Mouse (Mus musculus) forebrain, embryonic 13.5 days (tissue): ENCODE data around the gene Rffl. TPM values are rescaled to one million over a fixed set of nuclear protein-coding genes. Genes with fewer than 3 reads are reported as not detected.
A peak's percentile ranks its signal among the peaks of the same experiment; 100 is the strongest.

Experiments
- ATAC-seq: fragments of 200-750 bp; cut with Nextera tagmentation; 2 replicates; pipeline ENCODE4 v1.8.0; 2017
- H3K27ac ChIP-seq: fragments of 300-500 bp; sonication (generic); 2 replicates; pipeline ENCODE4 v1.5.1; 2015; ENCODE audit warnings: inconsistent platforms, mild to moderate bottlenecking, moderate library complexity
- H3K27me3 ChIP-seq: fragments of 300-500 bp; sonication (generic); 2 replicates; pipeline ENCODE4 v1.6.1; 2015; ENCODE audit warnings: mild to moderate bottlenecking, inconsistent platforms
- H3K36me3 ChIP-seq: fragments of 300-500 bp; sonication (generic); 2 replicates; pipeline ENCODE4 v1.6.1; 2015; ENCODE audit warnings: mild to moderate bottlenecking, inconsistent platforms; ENCODE audit not compliant: poor library complexity, severe bottlenecking
- H3K4me1 ChIP-seq: fragments of 300-500 bp; sonication (generic); 2 replicates; pipeline ENCODE4 v1.6.1; 2015; ENCODE audit warnings: inconsistent platforms
- H3K4me2 ChIP-seq: fragments of 300-500 bp; sonication (generic); 2 replicates; pipeline ENCODE4 v1.6.1; 2015; ENCODE audit warnings: inconsistent platforms, mild to moderate bottlenecking, moderate library complexity
- H3K4me3 ChIP-seq: fragments of 300-500 bp; sonication (generic); 2 replicates; pipeline ENCODE4 v1.5.1; 2015; ENCODE audit warnings: mild to moderate bottlenecking, inconsistent platforms
- H3K9ac ChIP-seq: fragments of 300-500 bp; sonication (generic); 2 replicates; pipeline ENCODE4 v1.6.1; 2015; ENCODE audit warnings: mild to moderate bottlenecking, inconsistent platforms
- H3K9me3 ChIP-seq: fragments of 300-500 bp; sonication (generic); replicated peaks from 2 replicates; pipeline ENCODE4 v1.6.1; 2016; ENCODE audit warnings: inconsistent platforms
- WGBS: fragments of 180-500 bp; shearing (Covaris S2); methylation state at CpG from one replicate; pipeline ENCODE4 v1.1.7; 2015; 5-methylcytosine and 5-hydroxymethylcytosine counted together
- polyA plus RNA-seq: library from polyadenylated mRNA; unstranded; fragments of >200 nt; fragmentation: Nextera tagmentation; extraction: Ambion mirVana; gene quantifications from 2 replicates; pipeline ENCODE4 v1.2.1, GENCODE M21; 2015

Gene Rffl
- polyA plus RNA-seq, result 14.4 and 15.1 TPM in 2 replicates

- peak; percentile 97 for ATAC-seq
- Histone ChIP-seq H3K4me1 (peaks cover 31% of the 10 kb centered on the region; the same call in 1 of the 2 replicates), H3K27ac (peak within 1 kb of the TSS; percentile 35; the same call in 1 of the 2 replicates), H3K9ac (peak within 1 kb of the TSS; percentile 84), H3K36me3 (no peaks in the 10 kb centered on the region), H3K4me3 (peak within 1 kb of the TSS; percentile 83), H3K9me3 (no peaks in the 10 kb centered on the region), H3K4me2 (peak within 1 kb of the TSS; percentile 84), H3K27me3 (no peaks in the 10 kb centered on the region)
- WGBS, result 1% methylated on average over 38 of the region's 43 CpGs
Observed at GRCm38 (mm10) chr11:82871031-82871446, at the start of gene Rffl. Gene Rffl (minus strand): TSS chr11:82871210.

GRCm38 (mm10) chr11:82920768-82921167, 49.8 kb upstream of the Rffl start:
- ATAC-seq, result no peak
- Histone ChIP-seq H3K9ac (no peak overlapping the region), H3K27me3 (peaks cover 17% of the 10 kb centered on the region), H3K4me1 (no peaks in the 10 kb centered on the region), H3K36me3 (no peaks in the 10 kb centered on the region), H3K9me3 (no peaks in the 10 kb centered on the region), H3K4me3 (no peak overlapping the region), H3K27ac (no peak overlapping the region), H3K4me2 (no peak overlapping the region)
- 73% methylated on average over 10 of the region's 10 CpGs for WGBS

GRCm38 (mm10) chr11:82914711-82915352, 43.8 kb upstream of the Rffl start:
- H3K9ac ChIP-seq, result no peak overlapping the region; the same call in 1 of the 2 replicates
- peaks cover 26% of the 10 kb centered on the region for H3K27me3 ChIP-seq
- H3K36me3 ChIP-seq, result no peaks in the 10 kb centered on the region
- 0 out of 2 replicates have a peak overlapping the region, but pooled peaks have one; percentile 18 for H3K4me3 ChIP-seq
- no peaks in the 10 kb centered on the region for H3K9me3 ChIP-seq
- WGBS, result 7% methylated on average over 16 of the region's 16 CpGs
- ATAC-seq, result peak; percentile 53
- 0 out of 2 replicates have a peak, but pooled peaks cover 3% of the 10 kb centered on the region for H3K4me1 ChIP-seq
- peak overlapping the region; percentile 54 for H3K4me2 ChIP-seq
- H3K27ac ChIP-seq, result no peak overlapping the region

GRCm38 (mm10) chr11:82910679-82911389, 39.8 kb upstream of the Rffl start:
- Histone ChIP-seq H3K4me2 (no peak overlapping the region), H3K4me3 (no peak overlapping the region), H3K9me3 (no peaks in the 10 kb centered on the region), H3K27ac (no peak overlapping the region), H3K27me3 (peaks cover 23% of the 10 kb centered on the region), H3K4me1 (peaks cover 13% of the 10 kb centered on the region), H3K9ac (no peak overlapping the region), H3K36me3 (peaks cover 7% of the 10 kb centered on the region; the same call in 1 of the 2 replicates)
- ATAC-seq, result no peak
- WGBS, result 90% methylated on average over 11 of the region's 11 CpGs

- peaks cover 13% of the 10 kb centered on the region for H3K36me3 ChIP-seq
- no peak within 1 kb of the TSS for H3K9ac ChIP-seq
- H3K27me3 ChIP-seq, result peaks cover 23% of the 10 kb centered on the region
- no peak within 1 kb of the TSS for H3K4me2 ChIP-seq
- no peak within 1 kb of the TSS for H3K27ac ChIP-seq
- no peaks in the 10 kb centered on the region for H3K9me3 ChIP-seq
- H3K4me3 ChIP-seq, result no peak within 1 kb of the TSS
- WGBS, result 91% methylated on average over 4 of the region's 4 CpGs
- no peak for ATAC-seq
- H3K4me1 ChIP-seq, result peaks cover 13% of the 10 kb centered on the region
Observed at GRCm38 (mm10) chr11:82910250-82910649, 39.2 kb upstream of the Rffl start, which contains the start of gene Unc45b. Gene Unc45b (plus strand): TSS chr11:82910550.

- H3K9ac ChIP-seq, result peak overlapping the region; percentile 85
- peak; percentile 10; the same call in 1 of the 2 replicates for ATAC-seq
- WGBS, result 48% methylated on average over 10 of the region's 10 CpGs
Observed at GRCm38 (mm10) chr11:82908608-82908989, 37.6 kb upstream of the Rffl start.

GRCm38 (mm10) chr11:82907651-82908607, 36.9 kb upstream of the Rffl start, which contains the start of gene Nle1:
Gene Nle1 (minus strand): TSS chr11:82908411.
- Histone ChIP-seq H3K4me3 (peak within 1 kb of the TSS; percentile 85), H3K27ac (no peak within 1 kb of the TSS)

More at GRCm38 (mm10) chr11:82908608-82908989, 37.6 kb upstream of the Rffl start:
- Histone ChIP-seq H3K4me2 (peak overlapping the region; percentile 85), H3K4me3 (peak overlapping the region; percentile 85), H3K4me1 (peaks cover 9% of the 10 kb centered on the region), H3K36me3 (peaks cover 29% of the 10 kb centered on the region), H3K27ac (no peak overlapping the region), H3K27me3 (peaks cover 14% of the 10 kb centered on the region), H3K9me3 (no peaks in the 10 kb centered on the region)

GRCm38 (mm10) chr11:82905816-82906215, 34.8 kb upstream of the Rffl start:
- Histone ChIP-seq H3K4me1 (peaks cover 9% of the 10 kb centered on the region), H3K36me3 (peaks cover 57% of the 10 kb centered on the region), H3K4me3 (no peak overlapping the region), H3K27ac (no peak overlapping the region), H3K9ac (no peak overlapping the region), H3K27me3 (no peaks in the 10 kb centered on the region), H3K9me3 (no peaks in the 10 kb centered on the region), H3K4me2 (no peak overlapping the region)
- no peak for ATAC-seq
- 86% methylated on average over 5 of the region's 5 CpGs for WGBS

More at GRCm38 (mm10) chr11:82907651-82908607, 36.9 kb upstream of the Rffl start, which contains the start of gene Nle1:
- peak; percentile 94 for ATAC-seq
- Histone ChIP-seq H3K4me2 (peak within 1 kb of the TSS; percentile 85), H3K9ac (peak within 1 kb of the TSS; percentile 85), H3K27me3 (peaks cover 8% of the 10 kb centered on the region; the same call in 1 of the 2 replicates), H3K9me3 (no peaks in the 10 kb centered on the region), H3K36me3 (peaks cover 36% of the 10 kb centered on the region), H3K4me1 (peaks cover 9% of the 10 kb centered on the region)
- 1% methylated on average over 72 of the region's 73 CpGs for WGBS

GRCm38 (mm10) chr11:82904952-82905351, 33.9 kb upstream of the Rffl start:
- ATAC-seq, result no peak
- Histone ChIP-seq H3K4me1 (peaks cover 9% of the 10 kb centered on the region), H3K27me3 (no peaks in the 10 kb centered on the region), H3K4me3 (no peak overlapping the region), H3K9ac (no peak overlapping the region), H3K9me3 (no peaks in the 10 kb centered on the region), H3K36me3 (peaks cover 66% of the 10 kb centered on the region), H3K4me2 (no peak overlapping the region), H3K27ac (no peak overlapping the region)
- 65% methylated on average over 8 of the region's 8 CpGs for WGBS

- H3K9ac ChIP-seq, result no peak overlapping the region
- H3K27ac ChIP-seq, result no peak overlapping the region
- no peaks in the 10 kb centered on the region for H3K27me3 ChIP-seq
- ATAC-seq, result no peak
- no peak overlapping the region for H3K4me2 ChIP-seq
- H3K9me3 ChIP-seq, result no peaks in the 10 kb centered on the region
- H3K4me1 ChIP-seq, result no peaks in the 10 kb centered on the region
- peaks cover 92% of the 10 kb centered on the region for H3K36me3 ChIP-seq
- 91% methylated on average over 20 of the region's 20 CpGs for WGBS
- no peak overlapping the region for H3K4me3 ChIP-seq
Observed at GRCm38 (mm10) chr11:82901606-82902310, 30.7 kb upstream of the Rffl start.

GRCm38 (mm10) chr11:82899720-82900119, 28.7 kb upstream of the Rffl start:
- Histone ChIP-seq H3K9me3 (no peaks in the 10 kb centered on the region), H3K4me1 (no peaks in the 10 kb centered on the region), H3K4me3 (no peak overlapping the region), H3K4me2 (no peak overlapping the region), H3K9ac (no peak overlapping the region), H3K36me3 (peaks cover 74% of the 10 kb centered on the region), H3K27ac (no peak overlapping the region), H3K27me3 (no peaks in the 10 kb centered on the region)
- WGBS, result 96% methylated on average over 5 of the region's 5 CpGs
- no peak for ATAC-seq
